19 mouse cellular contexts compared by ENCODE assay signal in the genomic region with DNA sequence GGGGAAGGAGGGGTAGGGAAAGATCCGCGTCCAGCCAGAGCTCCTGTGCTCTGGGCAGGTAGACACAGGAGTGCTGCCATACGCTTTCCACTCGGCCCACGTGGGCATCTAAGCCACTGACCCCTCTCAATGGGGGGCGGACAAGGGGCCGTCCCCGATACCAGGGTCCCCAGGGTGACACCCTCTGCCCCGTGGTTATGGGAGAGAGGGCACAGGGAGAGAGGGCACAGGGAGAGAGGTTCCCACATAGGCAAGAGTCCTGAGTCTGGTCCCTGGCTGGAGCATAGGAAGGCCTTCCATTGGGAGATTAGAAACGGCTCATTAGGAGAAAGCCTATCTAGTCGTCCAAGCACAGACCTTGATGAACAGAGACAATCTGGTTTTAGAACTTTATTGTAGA. TPM values are rescaled to one million over a fixed set of nuclear protein-coding genes. Genes with fewer than 3 reads are reported as not detected.
DNase-seq lines count a peak whose midpoint lies in the region; ATAC-seq and TF ChIP-seq lines count a peak whose summit lies in the region.
"Had no signal": no experiment of that assay in that cellular context is flagged by ENCODE, and none has a peak within 500 bp of the region (broad histone marks: within the 10 kb centered on the region; RNA-seq: fewer than 3 reads in every experiment).

No protein-coding gene starts in this region.

- H3K4me2 ChIP-seq in embryonic facial prominence, embryonic 11.5 days (ENCODE audit: low read depth, low read length): no peak overlapping the region
- no peak overlapping the region for H3K4me2 ChIP-seq in heart, embryonic 12.5 days
- H3K4me2 ChIP-seq: forebrain, embryonic 12.5 days; forebrain, embryonic 15.5 days; heart, embryonic 13.5 days; hindbrain, embryonic 14.5 days had no signal

- no peak overlapping the region for H3K9ac ChIP-seq in embryonic facial prominence, embryonic 11.5 days (replicated peaks; ENCODE audit: low read length)
- H3K9ac ChIP-seq in heart, embryonic 12.5 days: no peak overlapping the region
- H3K9ac ChIP-seq: forebrain, embryonic 12.5 days; forebrain, embryonic 15.5 days; heart, embryonic 13.5 days; hindbrain, embryonic 14.5 days had no signal

- intact Hi-C loops in left cerebral cortex, postnatal 36 days (cut with DNase I): no loop called here

- no peaks in the 10 kb centered on the region for H3K27me3 ChIP-seq in embryonic facial prominence, embryonic 11.5 days (ENCODE audit: control insufficient read depth, insufficient read depth, low read length)
- no peaks in the 10 kb centered on the region for H3K27me3 ChIP-seq in embryonic facial prominence, embryonic 10.5 days (replicated peaks; ENCODE audit: low read depth, poor library complexity, severe bottlenecking)
- no peaks in the 10 kb centered on the region for H3K27me3 ChIP-seq in heart, embryonic 10.5 days (ENCODE audit: insufficient read depth, poor library complexity, severe bottlenecking)
- no peaks in the 10 kb centered on the region for H3K27me3 ChIP-seq in heart, embryonic 12.5 days (replicated peaks)
- no peaks in the 10 kb centered on the region for H3K27me3 ChIP-seq in E14TG2a.4 (ENCODE audit: insufficient read depth, low read length)
- H3K27me3 ChIP-seq: forebrain, embryonic 12.5 days; forebrain, embryonic 15.5 days; heart, embryonic 13.5 days had no signal

- 95% methylated on average over 11 of the region's 11 CpGs for WGBS in embryonic facial prominence, embryonic 11.5 days
- 91% methylated on average over 11 of the region's 11 CpGs for WGBS in embryonic facial prominence, embryonic 10.5 days
- WGBS in heart, embryonic 10.5 days: 90% methylated on average over 11 of the region's 11 CpGs
- WGBS in heart, embryonic 12.5 days: 94% methylated on average over 11 of the region's 11 CpGs

- H3K36me3 ChIP-seq in embryonic facial prominence, embryonic 11.5 days (replicated peaks; ENCODE audit: control insufficient read depth, insufficient read depth, low read depth, low read length): peaks cover 2% of the 10 kb centered on the region
- peaks cover 42% of the 10 kb centered on the region for H3K36me3 ChIP-seq in embryonic facial prominence, embryonic 10.5 days (replicated peaks)
- H3K36me3 ChIP-seq in heart, embryonic 10.5 days: peaks cover 25% of the 10 kb centered on the region
- H3K36me3 ChIP-seq in heart, embryonic 12.5 days: peaks cover 18% of the 10 kb centered on the region
- peaks cover 53% of the 10 kb centered on the region for H3K36me3 ChIP-seq in E14TG2a.4 (ENCODE audit: insufficient read depth, low read length)

- DNase-seq in embryonic facial prominence, embryonic 11.5 days (ENCODE audit: low spot score): no peak
- DNase-seq in embryonic facial prominence, embryonic 10.5 days (ENCODE audit: low spot score): no peak
- peak; percentile 50 for DNase-seq in heart, embryonic 10.5 days (ENCODE audit: low spot score)
- DNase-seq in left cerebral cortex, postnatal 36 days (ENCODE audit: low spot score in 2 of 2): no peak
- DNase-seq: cerebellum, adult 11 months; cerebellum, adult 2 months; cerebellum, adult 9-11 months; cerebellum, postnatal 25 days; gastrocnemius, postnatal 25 days; heart, postnatal 4 days had no signal

- H3K27ac ChIP-seq in embryonic facial prominence, embryonic 11.5 days (replicated peaks; ENCODE audit: low read depth, low read length): no peak overlapping the region
- no peak overlapping the region for H3K27ac ChIP-seq in embryonic facial prominence, embryonic 10.5 days (replicated peaks)
- no peak overlapping the region for H3K27ac ChIP-seq in heart, embryonic 10.5 days
- H3K27ac ChIP-seq in heart, embryonic 12.5 days (ENCODE audit: poor library complexity, severe bottlenecking): no peak overlapping the region
- H3K27ac ChIP-seq: forebrain, embryonic 12.5 days; forebrain, embryonic 15.5 days; heart, embryonic 13.5 days; hindbrain, embryonic 14.5 days; hindbrain, postnatal 0 days had no signal

- no peak overlapping the region for H3K4me3 ChIP-seq in embryonic facial prominence, embryonic 11.5 days (ENCODE audit: low read depth, low read length)
- no peak overlapping the region for H3K4me3 ChIP-seq in embryonic facial prominence, embryonic 10.5 days
- no peak overlapping the region for H3K4me3 ChIP-seq in heart, embryonic 10.5 days
- no peak overlapping the region for H3K4me3 ChIP-seq in heart, embryonic 12.5 days
- H3K4me3 ChIP-seq in E14TG2a.4 (replicated peaks; ENCODE audit: low read length): peak overlapping the region; percentile 20; the same call in 1 of the 2 replicates
- H3K4me3 ChIP-seq: forebrain, embryonic 12.5 days; forebrain, embryonic 15.5 days; heart, embryonic 13.5 days had no signal

- H3K9me3 ChIP-seq in embryonic facial prominence, embryonic 11.5 days (replicated peaks; ENCODE audit: control insufficient read depth, low read length): no peaks in the 10 kb centered on the region
- peaks cover 9% of the 10 kb centered on the region; the same call in 1 of the 2 replicates for H3K9me3 ChIP-seq in embryonic facial prominence, embryonic 10.5 days
- 0 out of 2 replicates have a peak, but pooled peaks cover 5% of the 10 kb centered on the region for H3K9me3 ChIP-seq in heart, embryonic 10.5 days
- peaks cover 12% of the 10 kb centered on the region for H3K9me3 ChIP-seq in heart, embryonic 12.5 days (replicated peaks)
- peaks cover 82% of the 10 kb centered on the region for H3K9me3 ChIP-seq in E14TG2a.4 (ENCODE audit: low read length)
- H3K9me3 ChIP-seq: forebrain, embryonic 15.5 days had no signal

- TF ChIP-seq CTCF in E14TG2a.4 (conservative IDR thresholded peaks at IDR 0.05; ENCODE audit: low read length): no peak

- ATAC-seq in embryonic facial prominence, embryonic 11.5 days (replicated peaks; ENCODE audit: insufficient number of reproducible peaks, low FRiP score, low TSS enrichment, low read depth): 0 out of 2 replicates have a peak, but pooled peaks have one; percentile 29
- no peak for ATAC-seq in heart, embryonic 12.5 days (ENCODE audit: insufficient number of reproducible peaks, low FRiP score)
- ATAC-seq: forebrain, embryonic 15.5 days; hindbrain, postnatal 0 days; inflammation-experienced regulatory T-cells, adult 6 months; intestine, embryonic 16.5 days had no signal

- H3K4me1 ChIP-seq in embryonic facial prominence, embryonic 11.5 days (ENCODE audit: control insufficient read depth, insufficient read depth, low read length): no peaks in the 10 kb centered on the region
- peaks cover 3% of the 10 kb centered on the region; the same call in 1 of the 2 replicates for H3K4me1 ChIP-seq in embryonic facial prominence, embryonic 10.5 days
- H3K4me1 ChIP-seq in heart, embryonic 10.5 days: no peaks in the 10 kb centered on the region
- H3K4me1 ChIP-seq in heart, embryonic 12.5 days (replicated peaks): no peaks in the 10 kb centered on the region
- no peaks in the 10 kb centered on the region for H3K4me1 ChIP-seq in E14TG2a.4 (replicated peaks; ENCODE audit: low read depth, low read length)
- H3K4me1 ChIP-seq: forebrain, embryonic 12.5 days; forebrain, embryonic 15.5 days; heart, embryonic 13.5 days had no signal

RNA-seq across cellular contexts. Expression of a gene that starts 45.7 kb away (rescaled TPM):
- 0.89 and 1.00 TPM in 2 replicates for polyA plus RNA-seq in embryonic facial prominence, embryonic 11.5 days (2014; fragmentation: Nextera tagmentation; extraction: Ambion mirVana)
- 1.3 TPM in 2 replicates for polyA plus RNA-seq in embryonic facial prominence, embryonic 10.5 days (2016; fragmentation: Nextera tagmentation; extraction: Ambion mirVana)
- 0.64 and 0.80 TPM in 2 replicates for polyA plus RNA-seq in heart, embryonic 10.5 days (2016; fragmentation: Nextera tagmentation; extraction: Ambion mirVana)
- 0.59 and 0.62 TPM in 2 replicates for polyA plus RNA-seq in heart, embryonic 12.5 days (2016; fragmentation: Nextera tagmentation; extraction: Ambion mirVana)
- 1 to 10 TPM; 2.6 to 4.8 TPM for total RNA-seq in left cerebral cortex, postnatal 36 days (2021)
